21 mouse cellular contexts compared by ENCODE assay signal in genomic region chr5:78900128-78900527, GRCm38 (mm10).
A peak's percentile ranks its signal among the peaks of the same experiment; 100 is the strongest.
DNase-seq lines count a peak whose midpoint lies in the region; ATAC-seq and TF ChIP-seq lines count a peak whose summit lies in the region.
"Had no signal": no experiment of that assay in that cellular context is flagged by ENCODE, and none has a peak within 500 bp of the region (broad histone marks: within the 10 kb centered on the region; RNA-seq: fewer than 3 reads in every experiment).

No protein-coding gene starts in this region.

- no peak for TF ChIP-seq CTCF in lung, embryonic 14.5 days (IDR thresholded peaks at IDR 0.05; ENCODE audit: low read depth)
- TF ChIP-seq CTCF in lung, postnatal 0 days (IDR thresholded peaks at IDR 0.05) = no peak

- no peak overlapping the region for H3K4me2 ChIP-seq in lung, embryonic 14.5 days
- H3K4me2 ChIP-seq in lung, embryonic 15.5 days = no peak overlapping the region
- H3K4me2 ChIP-seq in lung, postnatal 0 days (replicated peaks; ENCODE audit: low read depth, low read length) = no peak overlapping the region

- H3K36me3 ChIP-seq in lung, embryonic 14.5 days (ENCODE audit: insufficient read depth) = no peaks in the 10 kb centered on the region
- no peaks in the 10 kb centered on the region for H3K36me3 ChIP-seq in lung, embryonic 15.5 days
- H3K36me3 ChIP-seq in lung, postnatal 0 days (ENCODE audit: insufficient read depth, low read length) = no peaks in the 10 kb centered on the region
- H3K36me3 ChIP-seq: G1E had no signal

- H3K9ac ChIP-seq in lung, embryonic 14.5 days = no peak overlapping the region
- no peak overlapping the region for H3K9ac ChIP-seq in lung, embryonic 15.5 days
- H3K9ac ChIP-seq in lung, postnatal 0 days (replicated peaks; ENCODE audit: low read depth) = no peak overlapping the region

- H3K27me3 ChIP-seq in lung, embryonic 14.5 days (ENCODE audit: insufficient read depth, low read length) = no peaks in the 10 kb centered on the region
- no peaks in the 10 kb centered on the region for H3K27me3 ChIP-seq in lung, embryonic 15.5 days
- no peaks in the 10 kb centered on the region for H3K27me3 ChIP-seq in lung, postnatal 0 days (replicated peaks; ENCODE audit: insufficient read depth, low read length)
- H3K27me3 ChIP-seq: CH12.LX, Patski had no signal

- ATAC-seq in lung, embryonic 14.5 days (ENCODE audit: insufficient read depth) = peak; percentile 52; the same call in 1 of the 2 replicates
- peak; percentile 19; the same call in 1 of the 2 replicates for ATAC-seq in lung, embryonic 15.5 days (ENCODE audit: borderline replicate concordance, extremely low read depth, low FRiP score, low TSS enrichment)
- no peak for ATAC-seq in lung, postnatal 0 days
- ATAC-seq: activated CD4-positive, CD25-positive, alpha-beta regulatory T cell, adult 4 months; CD4-positive, CD25-positive, alpha-beta regulatory T cell, adult 4 months; Patski had no signal

- H3K4me1 ChIP-seq in lung, embryonic 14.5 days (ENCODE audit: insufficient read depth) = no peaks in the 10 kb centered on the region
- H3K4me1 ChIP-seq in lung, embryonic 15.5 days = no peaks in the 10 kb centered on the region
- no peaks in the 10 kb centered on the region for H3K4me1 ChIP-seq in lung, postnatal 0 days (ENCODE audit: insufficient read depth, low read depth, low read length)

- H3K27ac ChIP-seq in lung, embryonic 14.5 days (ENCODE audit: low read depth) = no peak overlapping the region
- no peak overlapping the region for H3K27ac ChIP-seq in lung, embryonic 15.5 days
- H3K27ac ChIP-seq in lung, postnatal 0 days (ENCODE audit: low read length) = no peak overlapping the region

- H3K9me3 ChIP-seq in lung, embryonic 14.5 days (ENCODE audit: low read depth, low read length) = no peaks in the 10 kb centered on the region
- no peaks in the 10 kb centered on the region for H3K9me3 ChIP-seq in lung, embryonic 15.5 days
- no peaks in the 10 kb centered on the region for H3K9me3 ChIP-seq in lung, postnatal 0 days (ENCODE audit: low read length)
- H3K9me3 ChIP-seq: G1E had no signal

- TF ChIP-seq EP300 in lung, postnatal 0 days (IDR thresholded peaks at IDR 0.05) = no peak

- peak; percentile 67 for DNase-seq in lung, embryonic 14.5 days
- DNase-seq in lung, adult 18-20 months = no peak
- no peak for DNase-seq in lung, postnatal 10 days
- DNase-seq in lung, postnatal 0 days (ENCODE audit: low spot score) = peak; percentile 4
- DNase-seq in lung, postnatal 14 days = no peak
- DNase-seq: adrenal gland, adult 2 months; adrenal gland, adult 8-10 months; adrenal gland, postnatal 10 days; adrenal gland, postnatal 14 days; adrenal gland, postnatal 25 days; adrenal gland, postnatal 36 days; B cell, adult 2 months; cerebellum, adult 11 months; cerebellum, adult 11-12 months; cerebellum, adult 18-20 months had no signal

- H3K4me3 ChIP-seq in lung, embryonic 14.5 days (ENCODE audit: low read depth, low read length) = no peak overlapping the region
- no peak overlapping the region for H3K4me3 ChIP-seq in lung, embryonic 15.5 days
- no peak overlapping the region for H3K4me3 ChIP-seq in lung, postnatal 0 days (ENCODE audit: low read depth, low read length)

- WGBS in lung, embryonic 14.5 days = 45% methylated on average over 3 of the region's 3 CpGs
- 36% methylated on average over 3 of the region's 3 CpGs for WGBS in lung, embryonic 15.5 days
- 59% methylated on average over 3 of the region's 3 CpGs for WGBS in lung, postnatal 0 days

Comparison
In these comparisons a context has a peak if more than half of its experiments do, and no peak if none do; other contexts are left out.
1. DNase-seq: peak in lung, embryonic 14.5 days (single experiment) and lung, postnatal 0 days (single experiment); none in lung, adult 18-20 months (0 of 2), lung, postnatal 10 days (single experiment) and lung, postnatal 14 days (single experiment).